Mouse (Mus musculus): Measurements from ENCODE around the gene Cep170b. TPM values are rescaled to one million over a fixed set of nuclear protein-coding genes. Genes with fewer than 3 reads are reported as not detected.

Gene Cep170b
- total RNA-seq (2021), result 100 to 1,000 TPM; 178 to 193 TPM
- long read RNA-seq, experiment 1, full-length matches to known transcripts, result 26 of 104 reads
- long read RNA-seq, experiment 1, partial matches to known transcripts, result 38 of 104 reads
- long read RNA-seq, experiment 1, other reads (novel, unspliced or antisense), result 40 of 104 reads
- long read RNA-seq, experiment 2, full-length matches to known transcripts, result 21 of 102 reads
- long read RNA-seq, experiment 2, partial matches to known transcripts, result 77 of 102 reads
- long read RNA-seq, experiment 2, other reads (novel, unspliced or antisense), result 4 of 102 reads

- no peak for DNase-seq (ENCODE audit: low spot score in 2 of 2)
These were observed at the start of gene Cep170b for GRCm38 (mm10) chr12:112720216-112720615. Gene Cep170b, plus strand, starts transcription at chr12:112720455.

- DNase-seq (ENCODE audit: low spot score in 2 of 2), result no peak
These were observed 49.4 kb upstream of the Cep170b start for GRCm38 (mm10) chr12:112670718-112671393.

- no peak for DNase-seq (ENCODE audit: low spot score in 2 of 2)
These were observed 48.4 kb upstream of the Cep170b start for GRCm38 (mm10) chr12:112671891-112672290.

GRCm38 (mm10) chr12:112672744-112673575, 47.3 kb upstream of the Cep170b start:
- no peak for DNase-seq (ENCODE audit: low spot score in 2 of 2)

- DNase-seq (ENCODE audit: low spot score in 2 of 2), result peak; percentile 49
These were observed 46.6 kb upstream of the Cep170b start for GRCm38 (mm10) chr12:112673576-112674091.

GRCm38 (mm10) chr12:112674132-112675011, 45.9 kb upstream of the Cep170b start, which contains the start of gene Akt1:
Gene Akt1, minus strand, starts transcription at chr12:112674884.
- peak; percentile 45 to 52 for DNase-seq (ENCODE audit: low spot score in 2 of 2)

GRCm38 (mm10) chr12:112675245-112676035, 44.8 kb upstream of the Cep170b start:
- peak; percentile 82 to 84 for DNase-seq (ENCODE audit: low spot score in 2 of 2)

GRCm38 (mm10) chr12:112677076-112677475, 43.2 kb upstream of the Cep170b start:
- DNase-seq (ENCODE audit: low spot score in 2 of 2), result no peak

GRCm38 (mm10) chr12:112677943-112678554, 42.2 kb upstream of the Cep170b start:
- DNase-seq (ENCODE audit: low spot score in 2 of 2), result no peak

- DNase-seq (ENCODE audit: low spot score in 2 of 2), result no peak
These were observed 41.7 kb upstream of the Cep170b start, which contains the start of gene Zbtb42 for GRCm38 (mm10) chr12:112678555-112679026. Gene Zbtb42, plus strand, starts transcription at chr12:112678828.

- DNase-seq (ENCODE audit: low spot score in 2 of 2), result no peak
These were observed 40.9 kb upstream of the Cep170b start for GRCm38 (mm10) chr12:112679027-112679996.

GRCm38 (mm10) chr12:112683351-112683750, 36.9 kb upstream of the Cep170b start:
- DNase-seq (ENCODE audit: low spot score in 2 of 2), result no peak

- no peak for DNase-seq (ENCODE audit: low spot score in 2 of 2)
These were observed 31.8 kb upstream of the Cep170b start for GRCm38 (mm10) chr12:112688458-112688857.

GRCm38 (mm10) chr12:112693185-112694126, 26.8 kb upstream of the Cep170b start:
- peak; percentile 95 for DNase-seq (ENCODE audit: low spot score in 2 of 2)

- DNase-seq (ENCODE audit: low spot score in 2 of 2), result no peak
These were observed 26.2 kb upstream of the Cep170b start for GRCm38 (mm10) chr12:112694127-112694475.

- DNase-seq (ENCODE audit: low spot score in 2 of 2), result no peak
These were observed 23.3 kb upstream of the Cep170b start for GRCm38 (mm10) chr12:112696806-112697425.

Measured in layer of hippocampus, postnatal 14 days (tissue).